Mouse (Mus musculus) liver, adult (tissue): ENCODE data around the gene Fgf9.

Experiments used
- GATA4 ChIP-seq: IDR thresholded peaks from 2 replicates; pipeline ENCODE4 v1.6.1; 2014; ENCODE audit warnings: mild to moderate bottlenecking, low read length; ENCODE audit not compliant: insufficient replicate concordance

Fgf9 gene

GRCm38 (mm10) chr14:58126508-58126907, 56.2 kb downstream of the Fgf9 start:
- no peak for TF ChIP-seq GATA4

GRCm38 (mm10) chr14:58139506-58140055, 69.2 kb downstream of the Fgf9 start:
- TF ChIP-seq GATA4, result no peak

- no peak for TF ChIP-seq GATA4
These were observed 79.5 kb downstream of the Fgf9 start for GRCm38 (mm10) chr14:58149637-58150470.

- no peak for TF ChIP-seq GATA4
These were observed 80.1 kb downstream of the Fgf9 start for GRCm38 (mm10) chr14:58150471-58150855.

- no peak for TF ChIP-seq GATA4
These were observed 81.8 kb downstream of the Fgf9 start for GRCm38 (mm10) chr14:58152110-58152509.

GRCm38 (mm10) chr14:58153470-58154416, 83.4 kb downstream of the Fgf9 start:
- TF ChIP-seq GATA4, result no peak

GRCm38 (mm10) chr14:58160624-58161023, 90.3 kb downstream of the Fgf9 start:
- no peak for TF ChIP-seq GATA4
